Mouse (Mus musculus) heart, adult 2 months (tissue): ENCODE data around the gene Plod1.

Experiments used
- CTCF ChIP-seq: fragments of 200-600 bp; IDR thresholded peaks from 2 replicates; pipeline ENCODE4 v1.8.1; 2022; ENCODE audit warnings: antibody characterized with exemption, mild to moderate bottlenecking, moderate library complexity
- EP300 ChIP-seq: fragments of 200-500 bp; IDR thresholded peaks from 2 replicates; pipeline ENCODE4 v1.6.1; 2011; ENCODE audit warnings: low read depth, low read length, control low read depth; ENCODE audit not compliant: insufficient read depth

GRCm38 (mm10) chr4:147884138-147884537, 52.4 kb downstream of the Plod1 start:
- TF ChIP-seq CTCF (no peak), EP300 (no peak)
